Mouse (Mus musculus): ENCODE data around the gene Zbtb8a. TPM values are rescaled to one million over a fixed set of nuclear protein-coding genes. Genes with fewer than 3 reads are reported as not detected.
A peak's percentile ranks its signal among the peaks of the same experiment; 100 is the strongest.

The Zbtb8a gene
- polyA plus RNA-seq, 1 experiment, result 8.5 TPM

- DNase-seq (ENCODE audit: extremely low spot score in 1 of 2, low spot score in 1 of 2), result no peak
These were observed 41.6 kb downstream of the Zbtb8a start for GRCm38 (mm10) chr4:129336291-129336690.

DNA sequence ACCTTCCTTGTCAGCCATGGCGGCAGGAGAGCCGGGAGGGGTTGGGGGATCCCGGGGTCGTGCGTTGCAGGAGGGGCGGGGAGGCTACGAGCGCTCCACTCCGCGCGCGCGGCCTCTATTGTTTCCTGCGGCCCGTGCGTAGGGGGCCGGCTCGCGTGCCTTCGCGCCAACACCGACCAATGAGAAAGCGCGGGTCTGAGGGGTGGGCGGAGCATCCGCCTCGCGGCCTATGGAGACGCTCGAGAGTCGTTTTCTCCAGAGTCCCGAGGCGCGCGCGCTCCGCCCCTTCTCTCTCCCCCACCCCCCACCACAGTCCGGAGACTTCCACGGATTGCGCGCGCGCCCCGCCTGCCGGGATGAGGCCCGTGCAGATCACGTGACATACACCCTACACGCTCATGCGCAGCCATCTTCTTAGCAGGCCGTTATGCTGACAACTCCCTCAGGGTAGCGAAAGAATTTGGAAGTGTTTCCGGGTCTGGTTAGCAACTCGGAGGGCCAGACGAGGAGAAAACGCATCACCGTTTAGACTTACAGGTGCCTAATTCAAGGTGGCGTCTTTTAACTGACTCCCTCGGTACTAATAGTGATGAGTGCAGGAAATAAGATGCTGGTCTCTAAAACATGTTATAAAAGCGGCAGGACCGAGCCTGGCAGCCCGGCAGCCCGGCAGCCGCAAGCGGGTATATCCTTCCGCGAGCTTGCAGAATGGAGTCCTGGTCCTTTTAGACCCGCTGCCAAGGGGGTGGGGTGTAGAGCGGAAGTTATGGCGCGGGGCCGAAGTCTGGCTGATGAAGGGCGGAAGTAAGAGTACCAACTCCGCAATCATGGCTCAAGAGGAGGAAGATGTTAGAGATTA lies 42.5 kb downstream of the Zbtb8a start, which contains the start of the genes Rbbp4 and Zbtb8os:
Gene Rbbp4, minus strand, starts transcription at position 155 of the 859 bp plus-strand sequence.
Gene Zbtb8os, plus strand, starts transcription at position 480 of the 859 bp plus-strand sequence.
- DNase-seq (ENCODE audit: extremely low spot score in 1 of 2, low spot score in 1 of 2), result peak; percentile 97

- no peak for DNase-seq (ENCODE audit: extremely low spot score in 1 of 2, low spot score in 1 of 2)
These were observed 43.2 kb downstream of the Zbtb8a start for GRCm38 (mm10) chr4:129334677-129335215.

- no peak for DNase-seq (ENCODE audit: extremely low spot score in 1 of 2, low spot score in 1 of 2)
These were observed 45.1 kb downstream of the Zbtb8a start for GRCm38 (mm10) chr4:129332846-129333245.

DNA sequence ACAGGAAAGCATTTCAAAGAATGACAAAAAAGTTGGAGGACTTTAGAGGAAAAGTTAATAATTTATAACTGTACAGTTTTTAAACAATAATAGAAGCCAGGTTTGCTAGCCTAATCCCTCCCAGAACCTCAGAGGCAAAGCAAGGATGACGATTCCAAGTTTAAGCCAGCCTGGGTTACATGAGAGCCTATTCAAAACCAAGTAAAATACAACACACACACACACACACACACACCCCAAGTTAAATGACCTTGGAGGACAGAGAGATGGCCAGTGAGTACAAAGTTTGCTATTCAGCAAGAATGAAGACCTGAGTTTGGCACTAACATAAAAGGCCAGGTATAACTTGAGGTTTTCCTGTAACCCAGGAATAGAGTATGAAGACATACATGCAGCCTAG lies 51.7 kb downstream of the Zbtb8a start:
- DNase-seq (ENCODE audit: extremely low spot score in 1 of 2, low spot score in 1 of 2), result no peak

DNA sequence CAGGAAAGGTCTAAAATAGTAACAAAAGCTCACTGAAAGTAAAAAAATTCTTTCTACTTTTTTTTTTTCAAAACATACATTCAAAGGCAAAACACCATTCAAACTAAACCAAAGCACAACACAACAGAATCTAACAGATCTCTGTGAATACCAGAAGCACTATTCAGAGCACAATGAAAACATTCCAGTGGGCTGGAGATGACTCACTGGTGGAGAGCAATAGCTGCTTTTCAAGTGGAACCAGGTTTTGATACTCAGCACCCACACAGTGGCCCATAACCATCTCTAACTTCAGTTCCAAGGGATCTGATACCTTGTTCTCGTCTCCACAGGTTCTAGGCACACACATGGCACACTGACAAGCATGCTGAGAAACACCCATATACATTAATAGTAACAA lies 53.2 kb downstream of the Zbtb8a start:
- peak in 1 of 2 experiments; percentile 59 for DNase-seq (ENCODE audit: extremely low spot score in 1 of 2, low spot score in 1 of 2)

- no peak for DNase-seq (ENCODE audit: extremely low spot score in 1 of 2, low spot score in 1 of 2)
These were observed 54.4 kb downstream of the Zbtb8a start for GRCm38 (mm10) chr4:129323491-129323890.

DNA sequence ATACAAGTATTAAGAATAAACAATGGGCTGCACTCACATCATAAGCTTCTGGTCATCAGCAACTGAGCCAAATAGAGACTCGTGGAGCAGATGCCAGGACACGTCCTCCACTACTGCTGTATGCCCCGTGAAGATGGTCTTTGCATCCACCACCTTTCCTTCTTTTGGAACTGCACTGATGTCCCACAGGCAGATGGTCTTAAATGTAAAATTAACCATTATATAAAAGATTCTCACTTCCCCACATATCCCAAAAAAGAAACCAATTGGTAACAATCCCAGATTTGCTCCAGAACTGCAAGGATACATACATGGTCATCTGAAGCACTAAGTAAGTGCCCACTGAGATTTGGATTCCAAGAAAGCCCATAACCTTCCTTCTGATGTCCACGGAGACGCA lies 55.9 kb downstream of the Zbtb8a start:
- peak; percentile 15 to 22 for DNase-seq (ENCODE audit: extremely low spot score in 1 of 2, low spot score in 1 of 2)

GRCm38 (mm10) chr4:129320876-129321275 lies 57.0 kb downstream of the Zbtb8a start:
- no peak for DNase-seq (ENCODE audit: extremely low spot score in 1 of 2, low spot score in 1 of 2)

- no peak for DNase-seq (ENCODE audit: extremely low spot score in 1 of 2, low spot score in 1 of 2)
These were observed 64.0 kb downstream of the Zbtb8a start for GRCm38 (mm10) chr4:129313886-129314285.

- DNase-seq (ENCODE audit: extremely low spot score in 1 of 2, low spot score in 1 of 2), result no peak
These were observed 70.0 kb downstream of the Zbtb8a start for GRCm38 (mm10) chr4:129307936-129308335.

GRCm38 (mm10) chr4:129304306-129304705 lies 73.6 kb downstream of the Zbtb8a start:
- no peak for DNase-seq (ENCODE audit: extremely low spot score in 1 of 2, low spot score in 1 of 2)

GRCm38 (mm10) chr4:129303816-129304215 lies 74.1 kb downstream of the Zbtb8a start:
- DNase-seq (ENCODE audit: extremely low spot score in 1 of 2, low spot score in 1 of 2), result no peak

Other genes with a start within 250 kb of the Zbtb8a start
- 82.9 and 90.1 TPM in 2 replicates for gene Fndc5, start 241.1 kb downstream of the Zbtb8a start, polyA plus RNA-seq (2012; rRNA removed)
- gene S100pbp, start 188.4 kb downstream of the Zbtb8a start, polyA plus RNA-seq (2012; rRNA removed), result 28.0 and 31.5 TPM in 2 replicates
- 72.0 and 72.5 TPM in 2 replicates for gene Yars, start 188.4 kb downstream of the Zbtb8a start, polyA plus RNA-seq (2012; rRNA removed)
- 7.5 and 9.2 TPM in 2 replicates for gene C77080, start 116.7 kb downstream of the Zbtb8a start, polyA plus RNA-seq (2012; rRNA removed)
- 1.3 TPM in 2 replicates for gene Sync, start 90.5 kb downstream of the Zbtb8a start, polyA plus RNA-seq (2012; rRNA removed)
- gene Rbbp4, start 42.7 kb downstream of the Zbtb8a start, polyA plus RNA-seq (2012; rRNA removed), result 59.1 and 61.4 TPM in 2 replicates
- 31.1 and 32.0 TPM in 2 replicates for gene Zbtb8os, start 42.4 kb downstream of the Zbtb8a start, polyA plus RNA-seq (2012; rRNA removed)
- 2.0 and 2.6 TPM in 2 replicates for gene Zbtb8b, start 62.7 kb upstream of the Zbtb8a start, polyA plus RNA-seq (2012; rRNA removed)
- gene Bsdc1, start 83.5 kb upstream of the Zbtb8a start, polyA plus RNA-seq (2012; rRNA removed), result 36.5 and 37.9 TPM in 2 replicates
- 0.11 and 0.26 TPM in 2 replicates for gene Tssk3, start 112.9 kb upstream of the Zbtb8a start, polyA plus RNA-seq (2012; rRNA removed)
- gene Fam229a, start 113.1 kb upstream of the Zbtb8a start, polyA plus RNA-seq (2012; rRNA removed), result 1.2 and 1.6 TPM in 2 replicates
- gene Marcksl1, start 135.5 kb upstream of the Zbtb8a start, polyA plus RNA-seq (2012; rRNA removed), result 233 TPM in 2 replicates
- gene Hdac1, start 164.6 kb upstream of the Zbtb8a start, polyA plus RNA-seq (2012; rRNA removed), result 61.8 and 70.6 TPM in 2 replicates
- gene Lck, start 195.5 kb upstream of the Zbtb8a start, polyA plus RNA-seq (2012; rRNA removed), result 3.4 and 3.9 TPM in 2 replicates
- 0.84 and 1.4 TPM in 2 replicates for gene Fam167b, start 200.4 kb upstream of the Zbtb8a start, polyA plus RNA-seq (2012; rRNA removed)
- 215 and 219 TPM in 2 replicates for gene Eif3i, start 222.5 kb upstream of the Zbtb8a start, polyA plus RNA-seq (2012; rRNA removed)
- 139 and 143 TPM in 2 replicates for gene Tmem234, start 222.6 kb upstream of the Zbtb8a start, polyA plus RNA-seq (2012; rRNA removed)
- 11.6 and 13.7 TPM in 2 replicates for gene Dcdc2b, start 236.1 kb upstream of the Zbtb8a start, polyA plus RNA-seq (2012; rRNA removed)
- gene Iqcc, start 241.0 kb upstream of the Zbtb8a start, polyA plus RNA-seq (2012; rRNA removed), result 32.0 and 34.9 TPM in 2 replicates
- gene Ccdc28b, start 245.8 kb upstream of the Zbtb8a start, polyA plus RNA-seq (2012; rRNA removed), result 105 and 107 TPM in 2 replicates